Mouse (Mus musculus) forebrain, embryonic 16.5 days (tissue): ENCODE results near the gene Dyx1c1. TPM values are rescaled to one million over a fixed set of nuclear protein-coding genes. Genes with fewer than 3 reads are reported as not detected.

Source experiments
- ATAC-seq: fragments of 200-750 bp; cut with Nextera tagmentation; 2 replicates; pipeline ENCODE4 v1.8.0; 2017; ENCODE audit warnings: mild to moderate bottlenecking, moderate library complexity
- H3K27ac ChIP-seq: fragments of 300-500 bp; sonication (generic); 2 replicates; pipeline ENCODE4 v1.5.1; 2014; ENCODE audit warnings: low read length, control low read depth
- H3K27me3 ChIP-seq: fragments of 300-500 bp; sonication (generic); replicated peaks from 2 replicates; pipeline ENCODE4 v1.6.1; 2014; ENCODE audit warnings: low read length; ENCODE audit not compliant: control insufficient read depth, insufficient read depth
- H3K36me3 ChIP-seq: fragments of 300-500 bp; sonication (generic); 2 replicates; pipeline ENCODE4 v1.6.1; 2014; ENCODE audit not compliant: control insufficient read depth, insufficient read depth
- H3K4me1 ChIP-seq: fragments of 300-500 bp; sonication (generic); replicated peaks from 2 replicates; pipeline ENCODE4 v1.6.1; 2014; ENCODE audit warnings: low read length; ENCODE audit not compliant: control insufficient read depth, insufficient read depth
- H3K4me2 ChIP-seq: fragments of 300-500 bp; sonication (generic); 2 replicates; pipeline ENCODE4 v1.6.1; 2014; ENCODE audit warnings: mild to moderate bottlenecking, low read length, control low read depth
- H3K4me3 ChIP-seq: fragments of 300-500 bp; sonication (generic); replicated peaks from 2 replicates; pipeline ENCODE4 v1.5.1; 2014; ENCODE audit warnings: mild to moderate bottlenecking, low read length, control low read depth
- H3K9ac ChIP-seq: fragments of 300-500 bp; sonication (generic); replicated peaks from 2 replicates; pipeline ENCODE4 v1.6.1; 2014; ENCODE audit warnings: low read depth, low read length, control low read depth
- H3K9me3 ChIP-seq: fragments of 300-500 bp; sonication (generic); 2 replicates; pipeline ENCODE4 v1.6.1; 2016; ENCODE audit warnings: low read length; ENCODE audit not compliant: control insufficient read depth
- WGBS: fragments of 180-500 bp; shearing (Covaris S2); extraction: QIAGEN DNeasy Blood & Tissue Kit; methylation state at CpG from one replicate; pipeline ENCODE4 v1.1.7; 2014; 5-methylcytosine and 5-hydroxymethylcytosine counted together
- microRNA-seq: library from miRNA; unstranded; fragments of <30 nt; microRNA quantifications from one replicate; pipeline ENCODE4, GENCODE M21; 2017
- polyA plus RNA-seq: library from polyadenylated mRNA; unstranded; fragments of >200 nt; fragmentation: Nextera tagmentation; extraction: Ambion mirVana; gene quantifications from 2 replicates; pipeline ENCODE4 v1.2.1, GENCODE M21; 2015

The Dyx1c1 gene
- polyA plus RNA-seq, 1 experiment from 2014 or later, result 1.8 TPM

- H3K9me3 ChIP-seq, result no peaks in the 10 kb centered on the region
- no peak for ATAC-seq
- H3K27ac ChIP-seq, result no peak overlapping the region
- no peak overlapping the region for H3K4me3 ChIP-seq
- no peak overlapping the region for H3K9ac ChIP-seq
- no peaks in the 10 kb centered on the region for H3K27me3 ChIP-seq
- H3K4me2 ChIP-seq, result no peak overlapping the region
- H3K4me1 ChIP-seq, result no peaks in the 10 kb centered on the region
- H3K36me3 ChIP-seq, result peaks cover 22% of the 10 kb centered on the region
- 94% methylated on average over 3 of the region's 3 CpGs for WGBS
Measured at GRCm38 (mm10) chr9:73006175-73006574, 47.6 kb downstream of the Dyx1c1 start.

GRCm38 (mm10) chr9:73008384-73008783, 49.8 kb downstream of the Dyx1c1 start:
- H3K36me3 ChIP-seq, result peaks cover 33% of the 10 kb centered on the region
- no peak overlapping the region for H3K4me3 ChIP-seq
- no peak for ATAC-seq
- H3K9ac ChIP-seq, result no peak overlapping the region
- no peaks in the 10 kb centered on the region for H3K9me3 ChIP-seq
- H3K27ac ChIP-seq, result no peak overlapping the region
- WGBS, result 78% methylated on average over 3 of the region's 3 CpGs
- no peaks in the 10 kb centered on the region for H3K4me1 ChIP-seq
- no peaks in the 10 kb centered on the region for H3K27me3 ChIP-seq
- no peak overlapping the region for H3K4me2 ChIP-seq

GRCm38 (mm10) chr9:73012629-73013028, 54.0 kb downstream of the Dyx1c1 start:
- H3K9ac ChIP-seq, result no peak overlapping the region
- peaks cover 37% of the 10 kb centered on the region for H3K36me3 ChIP-seq
- H3K4me2 ChIP-seq, result no peak overlapping the region
- no peaks in the 10 kb centered on the region for H3K4me1 ChIP-seq
- H3K9me3 ChIP-seq, result no peaks in the 10 kb centered on the region
- WGBS, result 91% methylated on average over 4 of the region's 4 CpGs
- no peaks in the 10 kb centered on the region for H3K27me3 ChIP-seq
- H3K27ac ChIP-seq, result no peak overlapping the region
- no peak for ATAC-seq
- H3K4me3 ChIP-seq, result no peak overlapping the region

- Histone ChIP-seq H3K9me3 (no peaks in the 10 kb centered on the region), H3K27me3 (no peaks in the 10 kb centered on the region), H3K4me2 (no peak overlapping the region), H3K9ac (no peak overlapping the region), H3K4me3 (no peak overlapping the region), H3K27ac (no peak overlapping the region), H3K4me1 (no peaks in the 10 kb centered on the region), H3K36me3 (peaks cover 37% of the 10 kb centered on the region)
- WGBS, result 91% methylated on average over 13 of the region's 13 CpGs
- ATAC-seq, result no peak
Measured at GRCm38 (mm10) chr9:73014724-73015123, 56.1 kb downstream of the Dyx1c1 start.

- H3K4me2 ChIP-seq, result no peak overlapping the region
- no peak overlapping the region for H3K27ac ChIP-seq
- H3K27me3 ChIP-seq, result no peaks in the 10 kb centered on the region
- no peaks in the 10 kb centered on the region for H3K4me1 ChIP-seq
- 82% methylated on average over 10 of the region's 10 CpGs for WGBS
- no peak overlapping the region for H3K4me3 ChIP-seq
- peaks cover 21% of the 10 kb centered on the region; the same call in 1 of the 2 replicates for H3K36me3 ChIP-seq
- H3K9ac ChIP-seq, result no peak overlapping the region
- no peak for ATAC-seq
- no peaks in the 10 kb centered on the region for H3K9me3 ChIP-seq
Measured at GRCm38 (mm10) chr9:73019841-73020240, 61.3 kb downstream of the Dyx1c1 start.

GRCm38 (mm10) chr9:73020566-73021097, 62.0 kb downstream of the Dyx1c1 start:
- no peak for ATAC-seq
- H3K4me3 ChIP-seq, result no peak overlapping the region
- H3K9ac ChIP-seq, result no peak overlapping the region
- 95% methylated on average over 5 of the region's 5 CpGs for WGBS
- H3K27me3 ChIP-seq, result no peaks in the 10 kb centered on the region
- no peak overlapping the region for H3K27ac ChIP-seq
- H3K9me3 ChIP-seq, result no peaks in the 10 kb centered on the region
- no peaks in the 10 kb centered on the region; the same call in 1 of the 2 replicates for H3K4me1 ChIP-seq
- peaks cover 20% of the 10 kb centered on the region; the same call in 1 of the 2 replicates for H3K36me3 ChIP-seq
- H3K4me2 ChIP-seq, result no peak overlapping the region

Small RNA genes within 50 kb of the gene (microRNA-seq; reads per million reads assigned to microRNA genes)
- not detected for gene Gm27353

Other genes with a start within 250 kb of the Dyx1c1 start
- gene Prtg, start 151.9 kb upstream of the Dyx1c1 start, polyA plus RNA-seq, result 0.19 and 0.21 TPM in 2 replicates
- gene Pygo1, start 33.1 kb upstream of the Dyx1c1 start, polyA plus RNA-seq, result 14.3 and 15.1 TPM in 2 replicates
- not detected in 2 replicates for gene Gm44503, start 67 bp downstream of the Dyx1c1 start, polyA plus RNA-seq
- 19.1 and 22.4 TPM in 2 replicates for gene Ccpg1os, start 26.6 kb downstream of the Dyx1c1 start, polyA plus RNA-seq
- gene Ccpg1, start 26.6 kb downstream of the Dyx1c1 start, polyA plus RNA-seq, result 56.7 and 58.2 TPM in 2 replicates
- gene Pigb, start 81.6 kb downstream of the Dyx1c1 start, polyA plus RNA-seq, result 13.6 and 14.3 TPM in 2 replicates
- 1.2 and 1.9 TPM in 2 replicates for gene Rab27a, start 86.1 kb downstream of the Dyx1c1 start, polyA plus RNA-seq
- not detected in 2 replicates for gene Khdc3, start 143.1 kb downstream of the Dyx1c1 start, polyA plus RNA-seq
- not detected in 2 replicates for gene Gm20509, start 143.7 kb downstream of the Dyx1c1 start, polyA plus RNA-seq
- 118 and 134 TPM in 2 replicates for gene Rsl24d1, start 154.6 kb downstream of the Dyx1c1 start, polyA plus RNA-seq